Mouse (Mus musculus): Measurements from ENCODE around the gene Tia1. TPM values are rescaled to one million over a fixed set of nuclear protein-coding genes. Genes with fewer than 3 reads are reported as not detected.

The Tia1 gene
- 97.0 TPM for polyA plus RNA-seq (2017; shearing (Covaris generic))

GRCm38 (mm10) chr6:86404100-86404861 lies at the start of gene Tia1:
Gene Tia1 (plus strand): TSS chr6:86404219.

GRCm38 (mm10) chr6:86365371-86366124 lies 38.5 kb upstream of the Tia1 start, which contains the start of gene Fam136a:
Gene Fam136a (plus strand): TSS chr6:86365646.

GRCm38 (mm10) chr6:86370764-86371339 lies 33.2 kb upstream of the Tia1 start, which contains the start of gene Snrpg:
Gene Snrpg (plus strand): TSS chr6:86371304.

GRCm38 (mm10) chr6:86396581-86397256 lies 7.3 kb upstream of the Tia1 start, which contains the start of gene Pcyox1:
Gene Pcyox1 (minus strand): TSS chr6:86397154.

GRCm38 (mm10) chr6:86426358-86426757 lies 22.3 kb downstream of the Tia1 start, which contains the start of gene Gm44790:
Gene Gm44790 (plus strand): TSS chr6:86426658.

GRCm38 (mm10) chr6:86438272-86439118 lies 34.5 kb downstream of the Tia1 start, which contains the start of gene C87436:
Gene C87436 (plus strand): TSS chr6:86438374.

Other genes with a start within 250 kb of the Tia1 start
- gene Tgfa, start 209.0 kb upstream of the Tia1 start, polyA plus RNA-seq (2017; shearing (Covaris generic)) = not detected
- 27.4 TPM for gene Fam136a, start 38.6 kb upstream of the Tia1 start, polyA plus RNA-seq (2017; shearing (Covaris generic))
- 392 TPM for gene Snrpg, start 32.9 kb upstream of the Tia1 start, polyA plus RNA-seq (2017; shearing (Covaris generic))
- gene Pcyox1, start 7.1 kb upstream of the Tia1 start, polyA plus RNA-seq (2017; shearing (Covaris generic)) = 8.3 TPM
- gene Gm44790, start 22.4 kb downstream of the Tia1 start, polyA plus RNA-seq (2017; shearing (Covaris generic)) = not detected
- gene C87436, start 34.2 kb downstream of the Tia1 start, polyA plus RNA-seq (2017; shearing (Covaris generic)) = 60.0 TPM
- gene Pcbp1, start 122.1 kb downstream of the Tia1 start, polyA plus RNA-seq (2017; shearing (Covaris generic)) = 353 TPM
- gene Asprv1, start 223.9 kb downstream of the Tia1 start, polyA plus RNA-seq (2017; shearing (Covaris generic)) = not detected

Data from naive thymus-derived CD4-positive, alpha-beta T cell, adult 5 months (primary cell).